Mouse (Mus musculus) hindbrain, embryonic 15.5 days (tissue): ENCODE measurements around the gene Def6. TPM values are rescaled to one million over a fixed set of nuclear protein-coding genes. Genes with fewer than 3 reads are reported as not detected.

ENCODE experiments used
- ATAC-seq: fragments of 200-750 bp; cut with Nextera tagmentation; 2 replicates; pipeline ENCODE4 v1.8.0; 2017; ENCODE audit warnings: low read depth, moderate number of reproducible peaks, moderate TSS enrichment; ENCODE audit not compliant: low FRiP score
- H3K27ac ChIP-seq: fragments of 300-500 bp; sonication (generic); replicated peaks from 2 replicates; pipeline ENCODE4 v1.5.1; 2015; ENCODE audit warnings: mild to moderate bottlenecking, inconsistent platforms
- H3K27me3 ChIP-seq: fragments of 300-500 bp; sonication (generic); 2 replicates; pipeline ENCODE4 v1.6.1; 2015; ENCODE audit warnings: control low read depth, inconsistent platforms
- H3K36me3 ChIP-seq: fragments of 300-500 bp; sonication (generic); 2 replicates; pipeline ENCODE4 v1.6.1; 2015; ENCODE audit warnings: control low read depth, inconsistent platforms
- H3K4me1 ChIP-seq: fragments of 300-500 bp; sonication (generic); replicated peaks from 2 replicates; pipeline ENCODE4 v1.6.1; 2015; ENCODE audit warnings: control low read depth, inconsistent platforms
- H3K4me2 ChIP-seq: fragments of 300-500 bp; sonication (generic); 2 replicates; pipeline ENCODE4 v1.6.1; 2015; ENCODE audit warnings: moderate library complexity, mild to moderate bottlenecking, inconsistent platforms
- H3K4me3 ChIP-seq: fragments of 300-500 bp; sonication (generic); 2 replicates; pipeline ENCODE4 v1.5.1; 2015; ENCODE audit warnings: mild to moderate bottlenecking, inconsistent platforms
- H3K9ac ChIP-seq: fragments of 300-500 bp; sonication (generic); 2 replicates; pipeline ENCODE4 v1.6.1; 2015; ENCODE audit warnings: inconsistent platforms
- H3K9me3 ChIP-seq: fragments of 300-500 bp; sonication (generic); 2 replicates; pipeline ENCODE4 v1.6.1; 2016; ENCODE audit warnings: control low read depth, inconsistent platforms
- WGBS: fragments of 180-500 bp; shearing (Covaris S2); methylation state at CpG from one replicate; pipeline ENCODE4 v1.1.7; 2015; 5-methylcytosine and 5-hydroxymethylcytosine counted together
- polyA plus RNA-seq: library from polyadenylated mRNA; unstranded; fragments of >200 nt; fragmentation: Nextera tagmentation; extraction: Ambion mirVana; gene quantifications from 2 replicates; pipeline ENCODE4 v1.2.1, GENCODE M21; 2015

Gene Def6
- polyA plus RNA-seq = 6.4 and 8.9 TPM in 2 replicates

GRCm38 (mm10) chr17:28207591-28208313 is at the start of gene Def6:
Def6 (plus strand) TSS chr17:28207778.
- WGBS = 24% methylated on average over 26 of the region's 26 CpGs
- peak within 1 kb of the TSS; percentile 27 for H3K9ac ChIP-seq
- peak within 1 kb of the TSS; percentile 65 for H3K27ac ChIP-seq
- H3K4me2 ChIP-seq = peak within 1 kb of the TSS; percentile 44
- no peaks in the 10 kb centered on the region for H3K27me3 ChIP-seq
- no peaks in the 10 kb centered on the region for H3K9me3 ChIP-seq
- H3K36me3 ChIP-seq = peaks cover 10% of the 10 kb centered on the region
- H3K4me1 ChIP-seq = peaks cover 10% of the 10 kb centered on the region
- peak within 1 kb of the TSS; percentile 20 for H3K4me3 ChIP-seq
- ATAC-seq = peak; percentile 54

- ATAC-seq = no peak
Measured at GRCm38 (mm10) chr17:28160361-28160760, 47.2 kb upstream of the Def6 start.

GRCm38 (mm10) chr17:28161310-28161881 is 46.2 kb upstream of the Def6 start:
- no peak for ATAC-seq
- H3K9ac ChIP-seq = no peak overlapping the region
- no peak overlapping the region for H3K4me2 ChIP-seq
- H3K4me1 ChIP-seq = peaks cover 8% of the 10 kb centered on the region; the same call in 1 of the 2 replicates
- H3K27me3 ChIP-seq = no peaks in the 10 kb centered on the region
- WGBS = 23% methylated on average over 10 of the region's 11 CpGs
- no peaks in the 10 kb centered on the region for H3K9me3 ChIP-seq
- H3K36me3 ChIP-seq = no peaks in the 10 kb centered on the region
- H3K27ac ChIP-seq = no peak overlapping the region
- no peak overlapping the region for H3K4me3 ChIP-seq

More at GRCm38 (mm10) chr17:28160361-28160760, 47.2 kb upstream of the Def6 start:
- Histone ChIP-seq H3K4me3 (no peak overlapping the region), H3K9ac (no peak overlapping the region), H3K4me2 (no peak overlapping the region), H3K36me3 (no peaks in the 10 kb centered on the region), H3K4me1 (peaks cover 8% of the 10 kb centered on the region; the same call in 1 of the 2 replicates), H3K27ac (no peak overlapping the region; the same call in 1 of the 2 replicates), H3K27me3 (no peaks in the 10 kb centered on the region), H3K9me3 (no peaks in the 10 kb centered on the region)
- 30% methylated on average over 10 of the region's 10 CpGs for WGBS

GRCm38 (mm10) chr17:28163666-28164065 is 43.9 kb upstream of the Def6 start:
- Histone ChIP-seq H3K4me1 (0 out of 2 replicates have a peak, but pooled peaks cover 4% of the 10 kb centered on the region), H3K9ac (no peak overlapping the region), H3K4me2 (no peak overlapping the region), H3K36me3 (no peaks in the 10 kb centered on the region), H3K4me3 (no peak overlapping the region), H3K9me3 (no peaks in the 10 kb centered on the region), H3K27me3 (no peaks in the 10 kb centered on the region), H3K27ac (no peak overlapping the region)
- 10% methylated on average over 6 of the region's 6 CpGs for WGBS
- ATAC-seq = 0 out of 2 replicates have a peak, but pooled peaks have one; percentile 24

- no peak for ATAC-seq
- Histone ChIP-seq H3K9me3 (no peaks in the 10 kb centered on the region), H3K9ac (no peak overlapping the region), H3K27me3 (no peaks in the 10 kb centered on the region), H3K4me1 (peaks cover 16% of the 10 kb centered on the region), H3K4me3 (no peak overlapping the region), H3K4me2 (no peak overlapping the region), H3K36me3 (no peaks in the 10 kb centered on the region), H3K27ac (no peak overlapping the region)
- WGBS = 84% methylated on average over 6 of the region's 6 CpGs
Measured at GRCm38 (mm10) chr17:28170460-28171305, 36.9 kb upstream of the Def6 start.

- no peak overlapping the region for H3K27ac ChIP-seq
- no peak overlapping the region for H3K4me3 ChIP-seq
- H3K4me1 ChIP-seq = peaks cover 26% of the 10 kb centered on the region
- no peak for ATAC-seq
- no peak overlapping the region for H3K9ac ChIP-seq
- H3K27me3 ChIP-seq = no peaks in the 10 kb centered on the region
- no peak overlapping the region for H3K4me2 ChIP-seq
- WGBS = 71% methylated on average over 9 of the region's 9 CpGs
- no peaks in the 10 kb centered on the region for H3K36me3 ChIP-seq
- no peaks in the 10 kb centered on the region for H3K9me3 ChIP-seq
Measured at GRCm38 (mm10) chr17:28172690-28173089, 34.9 kb upstream of the Def6 start.

GRCm38 (mm10) chr17:28176775-28177539 is 30.6 kb upstream of the Def6 start, which contains the start of gene Zfp523:
Zfp523 (plus strand) TSS chr17:28177129.
- Histone ChIP-seq H3K27me3 (no peaks in the 10 kb centered on the region), H3K4me2 (peak within 1 kb of the TSS; percentile 82), H3K36me3 (no peaks in the 10 kb centered on the region), H3K9ac (peak within 1 kb of the TSS; percentile 94), H3K4me3 (peak within 1 kb of the TSS; percentile 90), H3K27ac (peak within 1 kb of the TSS; percentile 90), H3K9me3 (no peaks in the 10 kb centered on the region), H3K4me1 (peaks cover 66% of the 10 kb centered on the region)
- under 1% methylated on average over 81 of the region's 82 CpGs for WGBS
- peak; percentile 85 for ATAC-seq

- WGBS = 6% methylated on average over 20 of the region's 22 CpGs
- Histone ChIP-seq H3K4me2 (peak overlapping the region; percentile 82), H3K4me3 (peak overlapping the region; percentile 90), H3K9me3 (no peaks in the 10 kb centered on the region), H3K9ac (peak overlapping the region; percentile 94), H3K4me1 (peaks cover 65% of the 10 kb centered on the region), H3K27me3 (no peaks in the 10 kb centered on the region), H3K27ac (peak overlapping the region; percentile 90), H3K36me3 (no peaks in the 10 kb centered on the region)
- peak; percentile 65 for ATAC-seq
Measured at GRCm38 (mm10) chr17:28177540-28178046, 30.0 kb upstream of the Def6 start.

- Histone ChIP-seq H3K4me3 (no peak overlapping the region), H3K36me3 (no peaks in the 10 kb centered on the region), H3K9ac (no peak overlapping the region), H3K27ac (no peak overlapping the region), H3K4me2 (no peak overlapping the region), H3K4me1 (peaks cover 62% of the 10 kb centered on the region), H3K27me3 (no peaks in the 10 kb centered on the region), H3K9me3 (no peaks in the 10 kb centered on the region)
- ATAC-seq = no peak
- WGBS = 42% methylated on average over 4 of the region's 4 CpGs
Measured at GRCm38 (mm10) chr17:28180331-28180730, 27.2 kb upstream of the Def6 start.

- H3K9ac ChIP-seq = no peak overlapping the region
- H3K4me1 ChIP-seq = peaks cover 60% of the 10 kb centered on the region
- H3K4me3 ChIP-seq = no peak overlapping the region
- H3K4me2 ChIP-seq = no peak overlapping the region
- H3K27me3 ChIP-seq = no peaks in the 10 kb centered on the region
- no peak for ATAC-seq
- no peak overlapping the region for H3K27ac ChIP-seq
- H3K9me3 ChIP-seq = no peaks in the 10 kb centered on the region
- no peaks in the 10 kb centered on the region for H3K36me3 ChIP-seq
- whole genome bisulfite sequencing = 90% methylated on average over 15 of the region's 15 CpGs
Measured at GRCm38 (mm10) chr17:28180783-28181544, 26.6 kb upstream of the Def6 start.
